Mouse (Mus musculus) spleen, adult 2 months (tissue): ENCODE data around the gene Ube2s. TPM values are rescaled to one million over a fixed set of nuclear protein-coding genes. Genes with fewer than 3 reads are reported as not detected.

Source experiments
- DNase-seq, 2 experiments: peaks; one replicate each; pipeline versions ENCODE4 v3.0.0 to v3.0.0-alpha.2; 2012 to 2021; ENCODE audit warnings: low spot score in 2 of 2, low read depth in 1 of 2
- H3K27ac ChIP-seq: fragments of 200-500 bp; 2 replicates; pipeline ENCODE4 v1.5.1; 2012; ENCODE audit warnings: low read length, inconsistent platforms; ENCODE audit not compliant: insufficient read depth
- H3K27me3 ChIP-seq: fragments of 200-500 bp; 2 replicates; pipeline ENCODE4 v1.6.1; 2012; ENCODE audit warnings: mild to moderate bottlenecking, moderate library complexity, low read length, inconsistent platforms; ENCODE audit not compliant: control insufficient read depth, insufficient read depth
- H3K36me3 ChIP-seq: fragments of 200-500 bp; 2 replicates; pipeline ENCODE4 v1.6.1; 2012; ENCODE audit warnings: mild to moderate bottlenecking, low read length, inconsistent platforms; ENCODE audit not compliant: control insufficient read depth, insufficient read depth
- H3K4me1 ChIP-seq: fragments of 200-500 bp; 2 replicates; pipeline ENCODE4 v1.6.1; 2011; ENCODE audit warnings: inconsistent platforms; ENCODE audit not compliant: control insufficient read depth, insufficient read depth, insufficient read length
- H3K4me3 ChIP-seq: fragments of 200-500 bp; 2 replicates; pipeline ENCODE4 v1.5.1; 2011; ENCODE audit warnings: mild to moderate bottlenecking, inconsistent platforms; ENCODE audit not compliant: insufficient read depth, insufficient read length; ENCODE audit errors: extremely low read depth
- CTCF ChIP-seq: fragments of 200-500 bp; IDR thresholded peaks from 2 replicates; pipeline ENCODE4 v1.5.1; 2011; ENCODE audit warnings: mild to moderate bottlenecking, inconsistent platforms; ENCODE audit not compliant: insufficient read depth, insufficient read length, insufficient replicate concordance; ENCODE audit errors: extremely low read depth
- POLR2A ChIP-seq: fragments of 200-500 bp; IDR thresholded peaks from 2 replicates; pipeline ENCODE4 v1.6.1; 2011; ENCODE audit warnings: low read depth, low read length, inconsistent platforms
- WGBS: fragments of 180-500 bp; shearing (Covaris S2); methylation state at CpG from one replicate; pipeline ENCODE4 v1.1.7; 2018; 5-methylcytosine and 5-hydroxymethylcytosine counted together
- polyA plus RNA-seq: library from polyadenylated mRNA; depleted of rRNA; stranded (reverse); fragments of >200 nt; gene quantifications from 2 replicates; pipeline ENCODE4 v1.2.3, GENCODE M21; 2012

Gene Ube2s
- polyA plus RNA-seq, 1 experiment, result 167 TPM

GRCm38 (mm10) chr7:4850621-4851314 is 38.4 kb upstream of the Ube2s start:
- Histone ChIP-seq H3K4me3 (no peak overlapping the region), H3K27ac (no peak overlapping the region), H3K27me3 (no peaks in the 10 kb centered on the region), H3K4me1 (no peaks in the 10 kb centered on the region), H3K36me3 (no peaks in the 10 kb centered on the region)
- TF ChIP-seq CTCF, result no peak
- TF ChIP-seq POLR2A, result no peak
- DNase-seq, result no peak
- whole genome bisulfite sequencing, result 80% methylated on average over 11 of the region's 11 CpGs

- H3K4me3 ChIP-seq, result no peak overlapping the region
- TF ChIP-seq CTCF (no peak), POLR2A (no peak)
- WGBS, result 83% methylated on average over 9 of the region's 9 CpGs
- H3K27me3 ChIP-seq, result peaks cover 4% of the 10 kb centered on the region
- H3K27ac ChIP-seq, result no peak overlapping the region
- no peaks in the 10 kb centered on the region for H3K4me1 ChIP-seq
- no peak for DNase-seq
- no peaks in the 10 kb centered on the region for H3K36me3 ChIP-seq
Observed at GRCm38 (mm10) chr7:4849372-4849771, 37.0 kb upstream of the Ube2s start.

- H3K27ac ChIP-seq, result no peak overlapping the region
- H3K4me3 ChIP-seq, result no peak overlapping the region
- no peaks in the 10 kb centered on the region for H3K36me3 ChIP-seq
- peaks cover 19% of the 10 kb centered on the region for H3K27me3 ChIP-seq
- no peaks in the 10 kb centered on the region; the same call in 1 of the 2 replicates for H3K4me1 ChIP-seq
- DNase-seq, result no peak
- WGBS, result 23% methylated on average over 13 of the region's 13 CpGs
- TF ChIP-seq CTCF (no peak), POLR2A (no peak)
Observed at GRCm38 (mm10) chr7:4844917-4845309, 32.5 kb upstream of the Ube2s start.

GRCm38 (mm10) chr7:4844245-4844916 is 32.0 kb upstream of the Ube2s start, which contains the start of gene Shisa7:
TSS of gene Shisa7 (minus strand) at chr7:4844696.
- H3K27ac ChIP-seq, result no peak within 1 kb of the TSS
- peaks cover 19% of the 10 kb centered on the region for H3K27me3 ChIP-seq
- no peak for TF ChIP-seq CTCF
- TF ChIP-seq POLR2A, result no peak
- no peaks in the 10 kb centered on the region; the same call in 1 of the 2 replicates for H3K4me1 ChIP-seq
- WGBS, result 14% methylated on average over 40 of the region's 41 CpGs
- no peak within 1 kb of the TSS for H3K4me3 ChIP-seq
- no peaks in the 10 kb centered on the region for H3K36me3 ChIP-seq
- DNase-seq, result no peak

- no peak overlapping the region for H3K27ac ChIP-seq
- no peak overlapping the region for H3K4me3 ChIP-seq
- H3K27me3 ChIP-seq, result peaks cover 19% of the 10 kb centered on the region
- H3K36me3 ChIP-seq, result no peaks in the 10 kb centered on the region
- no peaks in the 10 kb centered on the region; the same call in 1 of the 2 replicates for H3K4me1 ChIP-seq
- TF ChIP-seq CTCF (no peak), POLR2A (no peak)
- DNase-seq, result no peak
- WGBS, result 4% methylated on average over 34 of the region's 34 CpGs
Observed at GRCm38 (mm10) chr7:4843604-4844244, 31.3 kb upstream of the Ube2s start.

GRCm38 (mm10) chr7:4842634-4843131 is 30.3 kb upstream of the Ube2s start:
- Histone ChIP-seq H3K4me3 (no peak overlapping the region), H3K4me1 (no peaks in the 10 kb centered on the region; the same call in 1 of the 2 replicates), H3K27ac (no peak overlapping the region), H3K27me3 (peaks cover 19% of the 10 kb centered on the region), H3K36me3 (no peaks in the 10 kb centered on the region)
- no peak for DNase-seq
- TF ChIP-seq POLR2A, result no peak
- TF ChIP-seq CTCF, result no peak
- WGBS, result 4% methylated on average over 16 of the region's 16 CpGs
